Mouse (Mus musculus) adrenal gland, adult 18-20 months (tissue): ENCODE measurements around the gene Stk40. TPM values are rescaled to one million over a fixed set of nuclear protein-coding genes. Genes with fewer than 3 reads are reported as not detected.

Experiments used
- DNase-seq, 2 experiments: peaks; one replicate each; pipeline ENCODE4 v3.0.0; 2021 to 2022; ENCODE audit warnings: low spot score in 2 of 2
- total RNA-seq, 2 experiments: library from RNA; stranded (reverse); gene quantifications; 1 replicate in 1 of 2; 2 replicates in 1 of 2; pipeline ENCODE4 v1.2.3; 2021

Gene Stk40
- total RNA-seq, 2 experiments from 2014 or later = 63.0 to 77.6 TPM

- DNase-seq = no peak
These were observed 83.3 kb downstream of the Stk40 start for GRCm38 (mm10) chr4:126187096-126187495.

Other genes starting within 250 kb of the Stk40 start
- 1 to 10 TPM; 2.3 to 3.0 TPM for gene Csf3r, start 79.4 kb upstream of the Stk40 start, total RNA-seq
- gene Mrps15, start 57.0 kb upstream of the Stk40 start, total RNA-seq = 10 to 100 TPM; 85.5 to 99.2 TPM
- gene Oscp1, start 45.4 kb upstream of the Stk40 start, total RNA-seq = 10 to 100 TPM in 1 of 2 experiments, 1 to 10 TPM in 1; 7.2 to 10.6 TPM
- gene Lsm10, start 7.3 kb upstream of the Stk40 start, total RNA-seq = 10 to 100 TPM; 18.7 to 25.2 TPM
- gene Eva1b, start 43.8 kb downstream of the Stk40 start, total RNA-seq = 10 to 100 TPM; 13.3 to 13.8 TPM
- gene Sh3d21, start 59.5 kb downstream of the Stk40 start, total RNA-seq = 1 to 10 TPM; 2.8 to 2.9 TPM
- 100 to 1,000 TPM; 142 to 182 TPM for gene Thrap3, start 98.8 kb downstream of the Stk40 start, total RNA-seq
- gene Map7d1, start 152.4 kb downstream of the Stk40 start, total RNA-seq = 10 to 100 TPM; 56.3 to 63.1 TPM
- 10 to 100 TPM; 89.7 to 92.1 TPM for gene Trappc3, start 158.4 kb downstream of the Stk40 start, total RNA-seq
- gene Col8a2, start 182.8 kb downstream of the Stk40 start, total RNA-seq = 1 to 10 TPM; 2.6 to 2.8 TPM
- 10 to 100 TPM; 31.0 to 31.2 TPM for gene Adprhl2, start 217.7 kb downstream of the Stk40 start, total RNA-seq
- 1 to 10 TPM; 2.8 to 4.5 TPM for gene Tekt2, start 221.7 kb downstream of the Stk40 start, total RNA-seq